Mouse (Mus musculus): ENCODE measurements around the gene Hivep2. TPM values are rescaled to one million over a fixed set of nuclear protein-coding genes. Genes with fewer than 3 reads are reported as not detected.

Hivep2 gene
- 5.3 and 7.3 TPM in 2 replicates for polyA plus RNA-seq (2015; fragmentation: Nextera tagmentation; extraction: Ambion mirVana)

DNA sequence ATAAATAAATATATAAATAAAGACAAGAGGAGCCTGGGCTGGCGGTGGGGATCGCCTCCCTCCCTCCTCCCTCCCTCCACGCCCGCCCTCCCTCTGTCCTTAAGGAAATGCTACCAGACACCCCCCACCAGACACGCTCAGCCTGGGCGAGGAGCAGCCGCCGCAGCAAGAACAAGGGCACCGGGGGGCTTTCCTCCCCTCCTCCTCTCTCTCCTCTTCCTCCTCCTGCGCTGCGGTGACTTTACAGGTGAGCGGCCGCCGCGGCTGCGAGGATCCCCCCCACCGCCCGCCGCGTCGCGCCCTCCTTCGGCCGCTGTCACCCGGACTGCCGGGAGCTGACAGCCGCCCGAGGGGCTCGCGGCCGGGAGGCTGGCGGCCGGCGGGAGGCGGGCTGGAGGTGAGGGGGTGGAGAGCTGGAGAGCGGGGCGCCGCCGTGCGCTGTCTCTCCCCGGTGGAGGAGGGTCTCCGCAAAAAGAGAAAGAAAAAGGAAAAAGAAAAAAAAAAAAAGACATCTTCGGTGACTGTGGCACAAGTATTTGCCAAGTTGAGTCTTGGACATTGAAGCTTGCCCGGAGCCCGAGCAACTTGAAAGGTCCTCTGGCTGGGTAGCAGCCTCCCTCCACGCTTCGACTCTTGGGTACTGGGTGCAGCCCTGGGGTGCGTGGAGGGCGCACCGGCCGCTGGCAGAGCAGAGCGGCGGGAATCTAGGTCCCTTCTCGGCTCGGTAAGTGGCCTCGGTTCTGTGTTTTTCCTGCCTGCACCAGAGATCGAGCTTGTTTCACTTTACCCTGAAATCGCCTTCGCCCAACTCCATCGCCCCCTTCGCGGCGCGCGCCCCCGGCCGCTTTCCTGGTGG, at the start of gene Hivep2:
Gene Hivep2 (plus strand): TSS at position 102 of the 856 bp plus-strand sequence.
- 0% methylated on average over 48 of the region's 67 CpGs for WGBS
- peak; percentile 42 for ATAC-seq

DNA sequence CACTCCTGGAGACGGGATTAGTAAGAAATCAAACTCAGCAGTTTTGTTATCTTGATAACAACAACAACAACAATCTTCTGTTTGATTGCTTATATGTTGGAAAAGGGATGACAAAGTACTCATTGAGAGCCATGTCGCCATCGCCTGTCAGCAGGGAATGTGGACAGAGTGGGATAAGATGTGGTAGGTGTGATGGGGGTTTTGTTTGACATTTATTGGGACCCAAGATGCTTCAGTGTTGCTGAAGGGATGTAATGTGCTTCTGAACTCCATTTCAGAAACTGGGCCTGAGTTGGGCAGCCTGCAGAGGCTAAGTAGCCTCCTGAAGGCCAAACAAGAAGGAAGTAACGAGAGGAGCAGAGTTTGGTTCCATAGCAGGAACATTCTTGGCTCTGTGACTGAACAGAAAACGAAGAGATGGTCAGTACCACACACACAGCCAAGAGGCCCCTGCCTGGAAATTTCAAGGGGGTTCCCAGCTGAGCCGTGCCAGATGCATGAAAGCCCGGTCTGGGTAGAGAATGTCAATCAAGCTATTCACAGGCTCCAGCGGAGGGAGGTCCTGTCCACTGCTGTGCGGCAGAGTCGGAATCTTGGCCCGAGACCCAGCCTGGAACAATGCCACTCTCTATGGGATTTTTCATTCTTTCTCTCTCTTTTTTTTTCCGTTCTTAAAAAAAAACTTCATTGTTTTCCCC, 49.1 kb upstream of the Hivep2 start:
- peak; percentile 97 for ATAC-seq
- Histone ChIP-seq H3K4me3 (no peak overlapping the region), H3K27ac (no peak overlapping the region; the same call in 1 of the 2 replicates), H3K36me3 (ENCODE audit: poor library complexity, severe bottlenecking) (no peaks in the 10 kb centered on the region), H3K4me2 (no peak overlapping the region), H3K9me3 (replicated peaks) (no peaks in the 10 kb centered on the region), H3K9ac (no peak overlapping the region), H3K27me3 (no peaks in the 10 kb centered on the region), H3K4me1 (peaks cover 12% of the 10 kb centered on the region)
- 15% methylated on average over 12 of the region's 12 CpGs for WGBS

More for the DNA sequence above, at the start of gene Hivep2:
- peak within 1 kb of the TSS; percentile 100 for H3K4me2 ChIP-seq
- H3K27ac ChIP-seq, result peak within 1 kb of the TSS; percentile 97
- H3K9me3 ChIP-seq (replicated peaks), result no peaks in the 10 kb centered on the region
- H3K27me3 ChIP-seq, result peaks cover 16% of the 10 kb centered on the region; the same call in 1 of the 2 replicates
- H3K4me1 ChIP-seq, result peaks cover 16% of the 10 kb centered on the region
- H3K36me3 ChIP-seq (ENCODE audit: poor library complexity, severe bottlenecking), result no peaks in the 10 kb centered on the region
- peak within 1 kb of the TSS; percentile 88 for H3K9ac ChIP-seq
- peak within 1 kb of the TSS; percentile 79 for H3K4me3 ChIP-seq

DNA sequence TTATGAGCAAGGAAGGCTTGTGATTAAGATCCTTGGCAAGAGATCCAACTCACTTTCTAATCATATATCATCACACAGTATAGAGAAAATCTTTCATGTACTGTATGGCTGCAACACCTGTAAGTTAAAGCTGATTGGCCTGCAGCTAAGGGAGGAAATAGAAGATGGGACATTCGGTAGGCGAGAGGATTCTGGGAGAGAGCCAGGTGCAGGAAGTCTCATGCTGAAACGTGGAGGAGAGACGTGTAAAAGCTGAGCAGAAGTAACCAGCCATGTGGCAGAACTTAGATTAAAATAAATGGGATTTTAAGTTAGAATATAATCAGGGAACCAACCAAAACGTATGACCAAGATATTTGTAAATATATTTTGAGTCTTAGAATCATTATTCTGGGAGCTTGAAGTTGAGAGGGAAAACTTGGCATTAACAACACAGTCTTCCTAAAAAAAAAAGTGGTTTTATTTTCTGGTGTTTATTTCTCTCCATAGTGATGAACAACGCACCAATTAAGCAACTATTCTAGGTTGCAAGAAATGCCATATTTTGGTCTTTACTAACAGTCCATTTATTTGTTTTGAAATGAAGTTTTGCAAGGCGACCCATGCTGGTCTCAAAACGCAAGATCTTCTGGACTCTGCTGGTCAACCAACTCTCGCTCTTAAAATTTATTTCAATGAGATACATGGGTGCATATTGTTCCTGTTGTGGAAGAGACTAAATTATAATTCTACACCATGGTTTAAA, 44.1 kb upstream of the Hivep2 start:
- no peaks in the 10 kb centered on the region for H3K9me3 ChIP-seq (replicated peaks)
- no peak overlapping the region for H3K4me3 ChIP-seq
- H3K9ac ChIP-seq, result no peak overlapping the region
- no peaks in the 10 kb centered on the region for H3K27me3 ChIP-seq
- no peak overlapping the region for H3K27ac ChIP-seq
- no peak overlapping the region for H3K4me2 ChIP-seq
- peaks cover 5% of the 10 kb centered on the region for H3K4me1 ChIP-seq
- WGBS, result 89% methylated on average over 9 of the region's 9 CpGs
- no peaks in the 10 kb centered on the region for H3K36me3 ChIP-seq (ENCODE audit: poor library complexity, severe bottlenecking)
- no peak for ATAC-seq

DNA sequence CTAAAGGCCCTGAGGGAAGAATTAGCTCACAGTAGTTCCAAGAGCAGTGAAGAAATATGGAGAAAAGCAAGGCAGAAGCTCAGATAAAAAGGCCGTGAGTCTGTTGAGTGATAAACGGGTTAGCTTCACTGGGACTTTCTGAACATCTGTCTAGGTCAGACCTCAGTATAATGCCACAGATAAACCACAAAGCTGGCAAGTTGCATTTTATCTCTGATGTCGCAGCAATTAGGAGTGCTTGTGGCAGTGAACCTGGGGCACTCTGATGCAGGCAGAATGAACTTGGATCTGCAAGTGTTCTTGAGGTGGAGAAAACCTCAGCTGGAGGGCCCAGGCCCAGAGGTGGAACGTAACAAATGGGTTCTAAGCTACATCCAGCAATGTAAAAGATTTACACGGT, 36.6 kb upstream of the Hivep2 start:
- Histone ChIP-seq H3K9ac (no peak overlapping the region), H3K36me3 (ENCODE audit: poor library complexity, severe bottlenecking) (no peaks in the 10 kb centered on the region), H3K4me3 (no peak overlapping the region), H3K27ac (no peak overlapping the region), H3K4me1 (no peaks in the 10 kb centered on the region), H3K9me3 (replicated peaks) (no peaks in the 10 kb centered on the region), H3K27me3 (no peaks in the 10 kb centered on the region), H3K4me2 (no peak overlapping the region)
- WGBS, result 85% methylated on average over 5 of the region's 5 CpGs
- no peak for ATAC-seq

DNA sequence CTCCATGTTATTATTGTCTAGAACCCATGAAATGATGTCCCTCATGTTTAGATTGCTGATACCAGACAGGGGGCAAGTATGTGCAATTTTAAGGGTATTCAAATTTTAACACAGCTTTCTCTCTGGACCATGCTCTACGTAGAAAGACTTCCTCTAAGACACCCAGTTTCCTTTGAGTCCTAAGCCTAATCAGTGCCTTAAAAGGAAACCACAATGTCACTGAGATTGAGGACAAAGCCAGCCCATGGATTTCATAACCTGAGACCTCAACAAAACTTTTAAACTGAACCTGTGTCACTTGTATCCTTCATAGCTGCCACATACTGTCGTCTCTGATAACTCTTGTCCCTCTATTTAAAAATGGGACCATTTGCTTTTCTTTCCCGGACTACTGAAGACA, 33.7 kb upstream of the Hivep2 start:
- no peaks in the 10 kb centered on the region for H3K9me3 ChIP-seq (replicated peaks)
- no peak overlapping the region for H3K27ac ChIP-seq
- no peak overlapping the region for H3K4me2 ChIP-seq
- H3K36me3 ChIP-seq (ENCODE audit: poor library complexity, severe bottlenecking), result no peaks in the 10 kb centered on the region
- no peak for ATAC-seq
- H3K4me1 ChIP-seq, result no peaks in the 10 kb centered on the region
- no peak overlapping the region for H3K4me3 ChIP-seq
- no peak overlapping the region for H3K9ac ChIP-seq
- 80% methylated on average over 3 of the region's 3 CpGs for WGBS
- no peaks in the 10 kb centered on the region for H3K27me3 ChIP-seq

DNA sequence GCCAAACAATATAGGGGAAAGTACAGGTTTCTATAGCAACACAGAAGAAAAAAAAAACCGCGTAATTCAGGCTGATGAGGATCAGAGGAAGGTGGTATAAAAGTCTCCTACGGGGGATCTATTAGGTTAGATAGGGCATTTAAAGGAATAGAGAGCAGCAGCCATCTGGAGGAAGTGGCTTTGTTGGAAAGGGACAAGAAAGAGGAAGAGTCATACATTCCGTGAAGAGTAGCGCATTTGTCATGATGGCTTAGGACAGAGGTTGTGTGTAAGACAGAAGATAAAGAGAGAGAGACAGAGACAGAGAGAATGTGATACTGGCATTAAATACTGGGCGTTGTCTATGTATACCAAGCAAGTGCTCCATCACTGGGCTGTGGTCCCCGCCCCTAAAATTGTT, 32.6 kb upstream of the Hivep2 start:
- H3K9ac ChIP-seq, result no peak overlapping the region
- H3K27ac ChIP-seq, result no peak overlapping the region
- H3K36me3 ChIP-seq (ENCODE audit: poor library complexity, severe bottlenecking), result no peaks in the 10 kb centered on the region
- no peak overlapping the region for H3K4me2 ChIP-seq
- ATAC-seq, result no peak
- WGBS, result 83% methylated on average over 7 of the region's 7 CpGs
- no peaks in the 10 kb centered on the region for H3K9me3 ChIP-seq (replicated peaks)
- no peak overlapping the region for H3K4me3 ChIP-seq
- H3K4me1 ChIP-seq, result no peaks in the 10 kb centered on the region
- H3K27me3 ChIP-seq, result no peaks in the 10 kb centered on the region

DNA sequence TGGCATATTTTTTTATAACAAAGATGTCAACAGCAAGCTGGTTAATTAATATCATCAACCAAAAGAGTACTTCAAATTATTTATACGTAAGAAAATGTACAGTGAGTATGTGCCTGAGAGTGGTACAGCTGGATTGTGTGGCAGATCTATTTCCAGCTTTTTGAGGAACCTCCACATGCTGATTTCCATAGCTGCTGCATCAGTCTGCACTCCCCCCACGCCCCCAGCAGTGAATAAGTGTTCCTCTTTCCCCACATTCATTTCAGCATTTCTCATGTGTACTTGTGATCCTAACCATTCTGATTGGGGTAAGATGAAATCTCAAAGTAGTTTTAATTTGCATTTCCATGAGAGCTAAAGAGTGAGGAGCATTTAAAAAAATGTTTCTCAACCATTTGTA, 30.2 kb upstream of the Hivep2 start:
- no peaks in the 10 kb centered on the region for H3K4me1 ChIP-seq
- H3K4me3 ChIP-seq, result no peak overlapping the region
- H3K27ac ChIP-seq, result no peak overlapping the region
- H3K9ac ChIP-seq, result no peak overlapping the region
- WGBS, result 72% methylated on average over 2 of the region's 2 CpGs
- H3K27me3 ChIP-seq, result no peaks in the 10 kb centered on the region
- H3K9me3 ChIP-seq (replicated peaks), result no peaks in the 10 kb centered on the region
- H3K36me3 ChIP-seq (ENCODE audit: poor library complexity, severe bottlenecking), result no peaks in the 10 kb centered on the region
- no peak overlapping the region for H3K4me2 ChIP-seq
- no peak for ATAC-seq

DNA sequence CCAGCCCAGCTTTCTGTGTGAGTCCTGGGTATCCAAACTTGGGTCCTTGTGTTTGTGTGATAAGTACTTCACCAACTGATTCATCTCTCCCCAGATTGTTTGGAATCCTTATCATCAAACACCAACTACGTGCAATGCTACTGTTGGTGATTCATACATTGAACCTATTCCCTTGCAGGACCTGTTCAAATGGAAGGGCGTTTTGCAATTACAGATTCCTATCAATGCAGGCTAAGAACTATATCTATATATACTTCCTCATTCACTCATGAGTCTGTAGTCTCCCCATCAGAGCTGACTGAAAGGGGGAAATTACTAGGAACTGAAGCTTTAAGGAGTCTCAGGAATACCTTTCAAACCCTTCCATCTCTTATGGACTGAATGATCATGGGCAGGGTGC, 24.5 kb upstream of the Hivep2 start:
- Histone ChIP-seq H3K4me1 (no peaks in the 10 kb centered on the region), H3K4me2 (no peak overlapping the region), H3K4me3 (no peak overlapping the region), H3K27me3 (no peaks in the 10 kb centered on the region), H3K36me3 (ENCODE audit: poor library complexity, severe bottlenecking) (no peaks in the 10 kb centered on the region), H3K9ac (no peak overlapping the region), H3K27ac (no peak overlapping the region), H3K9me3 (replicated peaks) (no peaks in the 10 kb centered on the region)
- ATAC-seq, result no peak
- 91% methylated on average over 2 of the region's 2 CpGs for WGBS

DNA sequence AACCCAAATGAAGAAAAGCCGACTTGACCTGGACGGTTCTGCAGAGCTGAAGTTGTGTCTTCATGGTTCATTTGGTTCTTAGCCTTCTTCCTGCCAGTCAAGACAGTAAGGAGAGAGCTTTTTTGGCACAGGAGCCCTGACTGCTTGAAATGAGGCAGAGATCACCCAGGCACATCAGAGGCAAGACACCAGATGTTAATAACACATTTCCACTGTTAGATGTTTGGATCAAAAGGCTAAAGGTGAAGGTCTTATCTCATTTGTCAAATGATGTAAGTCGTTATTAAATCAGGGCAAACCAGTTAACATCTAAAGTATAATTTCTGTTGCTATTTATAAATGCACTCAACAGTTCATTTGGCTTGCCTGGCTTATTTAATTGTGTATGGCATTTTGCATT, 22.2 kb upstream of the Hivep2 start:
- Histone ChIP-seq H3K9me3 (replicated peaks) (no peaks in the 10 kb centered on the region), H3K27ac (no peak overlapping the region), H3K36me3 (ENCODE audit: poor library complexity, severe bottlenecking) (no peaks in the 10 kb centered on the region), H3K4me3 (no peak overlapping the region), H3K27me3 (no peaks in the 10 kb centered on the region), H3K9ac (no peak overlapping the region), H3K4me1 (no peaks in the 10 kb centered on the region; the same call in 1 of the 2 replicates), H3K4me2 (no peak overlapping the region)
- ATAC-seq, result no peak
- 60% methylated on average over 3 of the region's 3 CpGs for WGBS

DNA sequence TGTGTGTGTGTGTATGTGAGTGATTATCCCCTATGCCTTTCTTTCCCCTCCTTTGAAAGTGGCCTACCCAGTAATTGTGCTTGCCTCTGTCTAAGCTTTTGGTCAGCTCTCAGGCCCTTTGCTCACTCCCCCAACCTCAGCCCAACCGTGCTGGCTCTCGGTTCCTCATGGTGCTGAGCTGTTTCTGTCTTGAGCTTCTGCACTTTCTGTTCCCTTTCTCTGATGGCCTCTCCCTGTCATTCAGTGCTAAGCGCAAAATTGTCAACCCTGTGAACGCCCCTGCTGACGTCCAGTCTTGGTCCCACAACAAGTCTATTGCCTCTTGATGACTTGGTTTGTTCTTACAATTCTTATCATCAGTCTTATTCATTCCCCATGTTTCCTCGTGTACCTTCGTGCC, 19.4 kb upstream of the Hivep2 start:
- H3K4me3 ChIP-seq, result no peak overlapping the region
- WGBS, result 55% methylated on average over 7 of the region's 7 CpGs
- no peak for ATAC-seq
- H3K4me2 ChIP-seq, result no peak overlapping the region
- H3K9ac ChIP-seq, result no peak overlapping the region
- H3K27me3 ChIP-seq, result no peaks in the 10 kb centered on the region
- no peaks in the 10 kb centered on the region; the same call in 1 of the 2 replicates for H3K4me1 ChIP-seq
- H3K27ac ChIP-seq, result no peak overlapping the region
- no peaks in the 10 kb centered on the region for H3K9me3 ChIP-seq (replicated peaks)
- no peaks in the 10 kb centered on the region for H3K36me3 ChIP-seq (ENCODE audit: poor library complexity, severe bottlenecking)

DNA sequence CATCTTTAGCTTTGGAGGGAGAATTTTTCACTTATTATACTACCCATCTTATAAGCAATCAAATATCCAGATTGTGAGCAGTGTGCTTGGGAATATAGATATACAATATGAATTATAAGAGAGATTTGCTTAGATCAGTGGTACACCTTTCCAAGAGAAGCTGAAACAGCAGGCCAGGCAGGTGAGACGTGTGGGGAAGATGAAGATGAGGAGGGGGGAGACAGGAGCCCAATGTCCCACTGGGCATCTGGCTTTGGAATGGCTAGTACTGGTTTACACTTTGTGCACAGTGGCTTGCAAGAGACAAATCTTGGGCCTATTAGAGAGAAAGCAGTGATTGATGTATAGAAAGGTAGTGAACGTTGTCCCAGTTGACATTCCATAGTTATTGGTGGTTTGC, 2.9 kb upstream of the Hivep2 start:
- ATAC-seq, result no peak

More for the DNA sequence above, 2.9 kb upstream of the Hivep2 start:
- Histone ChIP-seq H3K4me3 (no peak overlapping the region), H3K9ac (no peak overlapping the region), H3K4me2 (no peak overlapping the region), H3K4me1 (peaks cover 10% of the 10 kb centered on the region), H3K36me3 (ENCODE audit: poor library complexity, severe bottlenecking) (no peaks in the 10 kb centered on the region), H3K27me3 (peaks cover 16% of the 10 kb centered on the region; the same call in 1 of the 2 replicates), H3K9me3 (replicated peaks) (no peaks in the 10 kb centered on the region), H3K27ac (no peak overlapping the region)
- WGBS, result 65% methylated on average over 2 of the region's 2 CpGs
